Comparison of ENCODE assay signal across 28 mouse cellular contexts in the genomic region with DNA sequence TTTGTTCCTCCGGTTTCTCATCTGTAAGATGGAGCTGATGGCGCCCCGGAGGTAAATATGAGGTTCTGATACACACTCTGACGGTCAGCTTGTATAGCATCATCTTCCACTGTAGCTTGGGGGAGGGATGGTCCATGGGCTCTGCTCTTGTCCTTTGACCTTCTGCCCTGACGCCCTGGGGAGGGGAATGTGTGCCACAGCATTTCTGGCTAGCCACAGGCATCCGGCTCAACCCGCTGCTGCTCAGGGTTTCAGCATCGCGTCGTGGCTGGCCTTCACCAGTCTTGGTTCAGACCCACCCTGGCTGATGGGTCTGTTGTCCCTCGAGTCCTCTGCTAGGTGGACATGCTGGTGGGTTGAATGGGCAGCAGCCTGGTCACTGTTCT. TPM values are rescaled to one million over a fixed set of nuclear protein-coding genes. Genes with fewer than 3 reads are reported as not detected.
DNase-seq lines count a peak whose midpoint lies in the region; TF ChIP-seq lines count a peak whose summit lies in the region.
"Had no signal": no experiment of that assay in that cellular context is flagged by ENCODE, and none has a peak within 500 bp of the region (broad histone marks: within the 10 kb centered on the region; RNA-seq: fewer than 3 reads in every experiment).

No protein-coding gene starts in this region.

- H3K4me3 ChIP-seq in thymus, adult 2 months (ENCODE audit: control insufficient read depth, insufficient read depth, low read length) = no peak overlapping the region
- no peak overlapping the region for H3K4me3 ChIP-seq in myocyte
- H3K4me3 ChIP-seq in hindbrain, embryonic 10.5 days = no peak overlapping the region
- H3K4me3 ChIP-seq: erythroblast, embryonic 14.5 days; heart, embryonic 10.5 days; heart, embryonic 15.5 days; kidney, embryonic 15.5 days; left cerebral cortex, adult 2 months; limb, embryonic 12.5 days; lung, embryonic 15.5 days; midbrain, embryonic 12.5 days; neural tube, embryonic 15.5 days had no signal

- DNase-seq in heart, adult 11 months = peak; percentile 89
- no peak for DNase-seq in heart, postnatal 4 days
- no peak for DNase-seq in thymus, adult 2 months
- no peak for DNase-seq in thymus, postnatal 14 days
- DNase-seq in right cerebral cortex, postnatal 36 days (ENCODE audit: low spot score in 2 of 2) = no peak
- DNase-seq in hindbrain, embryonic 10.5 days (ENCODE audit: low spot score) = no peak
- DNase-seq: adrenal gland, adult 2 months; adrenal gland, postnatal 36 days; cerebellum, adult 18-20 months; cerebellum, postnatal 14 days; forebrain, postnatal 0 days; gastrocnemius, postnatal 14 days; kidney, adult 11 months; kidney, postnatal 25 days; retina, postnatal 1 day; right cerebral cortex, postnatal 25 days had no signal

- peak overlapping the region; percentile 82 for H3K4me2 ChIP-seq in myocyte (ENCODE audit: low read depth)
- H3K4me2 ChIP-seq: heart, embryonic 15.5 days; hindbrain, embryonic 14.5 days; kidney, embryonic 15.5 days; limb, embryonic 12.5 days; lung, embryonic 15.5 days; midbrain, embryonic 12.5 days; neural tube, embryonic 15.5 days had no signal

- WGBS in thymus, adult 2 months = 65% methylated on average over 11 of the region's 11 CpGs
- WGBS in hindbrain, embryonic 10.5 days = 87% methylated on average over 11 of the region's 11 CpGs

- no peak for TF ChIP-seq CTCF in thymus, adult 2 months (IDR thresholded peaks at IDR 0.05; ENCODE audit: borderline replicate concordance, control insufficient read depth, extremely low read depth, insufficient read depth, low read length, poor library complexity)

- peaks cover 9% of the 10 kb centered on the region for H3K36me3 ChIP-seq in thymus, adult 2 months (ENCODE audit: control insufficient read depth, insufficient read depth, low read length)
- peaks cover 7% of the 10 kb centered on the region for H3K36me3 ChIP-seq in myocyte (ENCODE audit: control insufficient read depth, insufficient read depth)
- no peaks in the 10 kb centered on the region for H3K36me3 ChIP-seq in hindbrain, embryonic 10.5 days
- H3K36me3 ChIP-seq: heart, embryonic 10.5 days; heart, embryonic 15.5 days; kidney, embryonic 15.5 days; limb, embryonic 12.5 days; lung, embryonic 15.5 days; midbrain, embryonic 12.5 days; neural tube, embryonic 15.5 days had no signal

- H3K4me1 ChIP-seq in thymus, adult 2 months (replicated peaks; ENCODE audit: control insufficient read depth, insufficient read depth, low read length) = peaks cover 73% of the 10 kb centered on the region
- H3K4me1 ChIP-seq in hindbrain, embryonic 10.5 days (replicated peaks) = peaks cover 28% of the 10 kb centered on the region
- H3K4me1 ChIP-seq: neural tube, embryonic 15.5 days had no signal

- peak overlapping the region; percentile 98; the same call in 1 of the 2 replicates for H3K27ac ChIP-seq in thymus, adult 2 months (ENCODE audit: control insufficient read depth, insufficient read depth, low read length)
- H3K27ac ChIP-seq in hindbrain, embryonic 10.5 days = no peak overlapping the region
- H3K27ac ChIP-seq: heart, embryonic 10.5 days; hindbrain, embryonic 14.5 days; kidney, embryonic 15.5 days; left cerebral cortex, adult 2 months; limb, embryonic 12.5 days; liver, embryonic 14.5 days; lung, embryonic 15.5 days; midbrain, embryonic 12.5 days; neural tube, embryonic 15.5 days had no signal

- H3K79me2 ChIP-seq in myocyte (ENCODE audit: control insufficient read depth, insufficient read depth) = peaks cover 84% of the 10 kb centered on the region

- H3K27me3 ChIP-seq in thymus, adult 2 months (ENCODE audit: control insufficient read depth, insufficient read depth, low read length) = no peaks in the 10 kb centered on the region
- H3K27me3 ChIP-seq in myocyte (ENCODE audit: control insufficient read depth, insufficient read depth, insufficient read length) = no peaks in the 10 kb centered on the region
- H3K27me3 ChIP-seq in hindbrain, embryonic 10.5 days (ENCODE audit: insufficient read depth, poor library complexity, severe bottlenecking) = no peaks in the 10 kb centered on the region
- H3K27me3 ChIP-seq: heart, embryonic 15.5 days; kidney, embryonic 15.5 days; limb, embryonic 12.5 days; lung, embryonic 15.5 days; midbrain, embryonic 12.5 days; neural tube, embryonic 15.5 days had no signal

- H3K9me3 ChIP-seq in hindbrain, embryonic 10.5 days = no peaks in the 10 kb centered on the region
- H3K9me3 ChIP-seq: heart, embryonic 10.5 days; heart, embryonic 15.5 days; kidney, embryonic 15.5 days; limb, embryonic 12.5 days; lung, embryonic 15.5 days; midbrain, embryonic 12.5 days; neural tube, embryonic 15.5 days had no signal

- H3ac ChIP-seq in myocyte (ENCODE audit: control insufficient read depth, insufficient read length) = no peak overlapping the region

- TF ChIP-seq POLR2A in thymus, adult 2 months (IDR thresholded peaks at IDR 0.05; ENCODE audit: control insufficient read depth, extremely low read depth, insufficient read depth, low read length, poor library complexity) = no peak
- no peak for TF ChIP-seq POLR2A in myocyte (IDR thresholded peaks at IDR 0.05; ENCODE audit: insufficient read length, low read depth)

TF ChIP-seq in myocyte, 11 proteins besides CTCF, POLR2A, EP300 and RAD21:
- TF ChIP-seq MYOD1 (IDR thresholded peaks at IDR 0.05; ENCODE audit: control insufficient read depth in 1 of 3, insufficient read length in 2 of 3, low read depth in 2 of 3) (peak in 1 of 3 experiments; percentile 49), USF1 (IDR thresholded peaks at IDR 0.05; ENCODE audit: low read depth) (no peak), CEBPB (IDR thresholded peaks at IDR 0.05; ENCODE audit: insufficient read depth, poor library complexity, severe bottlenecking) (no peak), E2F4 (IDR thresholded peaks at IDR 0.05; ENCODE audit: insufficient read depth) (no peak), MYOG (IDR thresholded peaks at IDR 0.05; ENCODE audit: control insufficient read depth in 1 of 3, insufficient read depth in 1 of 3, insufficient read length in 2 of 3, low read depth in 2 of 3) (peak in 2 of 3 experiments; percentile 16 to 68), MAX (IDR thresholded peaks at IDR 0.05; ENCODE audit: low read depth) (no peak)

RNA-seq across cellular contexts. Expression of gene Adcy7, which starts 19.1 kb away (rescaled TPM):
- 1 to 10 TPM; 4.0 to 5.4 TPM for total RNA-seq in heart, postnatal 4 days (2021)
- 61.7 and 63.7 TPM in 2 replicates for polyA plus RNA-seq in thymus, adult 2 months (2012; rRNA removed)
- 72.3 TPM for polyA plus RNA-seq in myocyte (2012; fragmentation: generic; extraction: Trizol)
- 2.9 and 4.1 TPM in 2 replicates for polyA plus RNA-seq in hindbrain, embryonic 10.5 days (2016; fragmentation: Nextera tagmentation; extraction: Ambion mirVana)

Comparison
In these comparisons a context has a peak if more than half of its experiments do, and no peak if none do; other contexts are left out.
1. RNA of gene Adcy7, which starts 19.1 kb away (polyA plus RNA-seq): 72.3 TPM in myocyte (single experiment) and 61.7 to 63.7 TPM in thymus, adult 2 months; 2.9 to 4.1 TPM in hindbrain, embryonic 10.5 days; every median in the first group is over 10 times any median in the second.